Mouse (Mus musculus) G1E-ER4 (cell line): Measurements from ENCODE around the gene Spc24. TPM values are rescaled to one million over a fixed set of nuclear protein-coding genes. Genes with fewer than 3 reads are reported as not detected.

Source experiments
- GATA1 ChIP-seq: IDR thresholded peaks from one replicate; pipeline ENCODE4 v1.8.0; 2012; ENCODE audit warnings: low read length, inconsistent platforms
- polyA plus RNA-seq: library from polyadenylated mRNA; stranded (reverse); fragments of >175 nt; gene quantifications from 2 replicates; pipeline ENCODE4 v1.2.3, GENCODE M21; 2012

Gene Spc24
- polyA plus RNA-seq, 1 experiment = 123 TPM

DNA sequence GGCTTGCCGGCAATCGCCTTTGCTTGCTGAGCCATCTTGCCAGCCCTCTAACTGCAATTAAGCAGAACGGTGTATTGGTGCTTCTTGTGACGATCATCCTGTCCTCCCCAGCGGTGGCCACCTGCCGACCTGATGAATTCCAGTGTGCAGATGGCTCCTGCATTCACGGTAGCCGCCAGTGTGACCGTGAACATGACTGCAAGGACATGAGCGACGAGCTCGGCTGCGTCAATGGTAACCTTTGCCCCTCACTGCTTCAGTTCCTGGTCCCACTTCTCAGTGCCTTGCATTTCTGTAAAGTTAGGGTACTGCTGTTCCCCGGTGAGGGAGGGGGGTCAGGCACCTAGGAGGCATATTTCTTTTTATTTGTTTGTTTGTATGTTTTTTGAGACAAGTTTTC lies 25.0 kb downstream of the Spc24 start:
- no peak for TF ChIP-seq GATA1

DNA sequence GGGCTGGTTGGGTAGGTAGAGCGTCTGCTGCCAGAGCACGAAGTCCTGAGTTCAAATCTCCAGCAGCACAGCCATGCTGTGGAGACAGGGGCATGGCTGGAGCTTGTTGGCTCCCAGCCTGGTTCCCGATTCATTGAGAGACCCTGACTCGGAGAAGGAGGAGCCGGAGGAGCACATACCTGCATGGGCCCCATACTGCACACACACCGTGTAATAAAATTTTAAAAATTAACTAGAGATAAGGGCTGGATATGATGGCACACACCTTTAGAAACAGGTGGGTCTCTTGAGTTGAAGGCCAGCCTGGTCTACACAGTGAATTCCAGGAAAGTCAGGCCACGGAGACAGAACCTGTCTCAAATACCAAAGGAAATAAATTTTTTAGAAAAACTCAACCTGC lies 26.1 kb downstream of the Spc24 start:
- no peak for TF ChIP-seq GATA1

DNA sequence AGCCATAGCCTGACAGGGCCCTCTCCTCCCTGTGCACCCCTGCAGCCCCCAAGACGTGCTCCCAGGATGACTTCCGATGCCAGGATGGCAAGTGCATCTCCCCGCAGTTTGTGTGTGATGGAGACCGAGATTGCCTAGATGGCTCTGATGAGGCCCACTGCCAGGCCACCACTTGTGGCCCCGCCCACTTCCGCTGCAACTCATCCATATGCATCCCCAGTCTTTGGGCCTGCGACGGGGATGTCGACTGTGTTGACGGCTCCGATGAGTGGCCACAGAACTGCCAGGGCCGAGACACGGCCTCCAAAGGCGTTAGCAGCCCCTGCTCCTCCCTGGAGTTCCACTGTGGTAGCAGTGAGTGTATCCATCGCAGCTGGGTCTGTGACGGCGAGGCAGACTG lies 26.7 kb downstream of the Spc24 start:
- no peak for TF ChIP-seq GATA1

DNA sequence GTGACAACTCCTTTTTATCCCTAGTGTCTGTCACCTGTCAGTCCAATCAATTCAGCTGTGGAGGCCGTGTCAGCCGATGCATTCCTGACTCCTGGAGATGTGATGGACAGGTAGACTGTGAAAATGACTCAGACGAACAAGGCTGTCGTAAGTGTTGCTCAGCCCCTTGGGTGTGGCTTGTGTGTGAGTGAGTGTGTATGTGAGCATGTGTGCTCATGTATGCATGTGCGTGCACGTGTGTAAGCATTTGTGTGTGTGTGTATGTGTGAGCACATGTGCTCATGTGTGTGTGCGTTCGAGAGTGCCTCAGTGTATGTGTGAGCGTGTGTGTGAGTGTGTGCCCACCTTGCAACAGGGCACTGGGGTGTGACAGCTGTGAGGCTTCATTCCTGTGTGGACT lies 27.8 kb downstream of the Spc24 start:
- TF ChIP-seq GATA1 = no peak

DNA sequence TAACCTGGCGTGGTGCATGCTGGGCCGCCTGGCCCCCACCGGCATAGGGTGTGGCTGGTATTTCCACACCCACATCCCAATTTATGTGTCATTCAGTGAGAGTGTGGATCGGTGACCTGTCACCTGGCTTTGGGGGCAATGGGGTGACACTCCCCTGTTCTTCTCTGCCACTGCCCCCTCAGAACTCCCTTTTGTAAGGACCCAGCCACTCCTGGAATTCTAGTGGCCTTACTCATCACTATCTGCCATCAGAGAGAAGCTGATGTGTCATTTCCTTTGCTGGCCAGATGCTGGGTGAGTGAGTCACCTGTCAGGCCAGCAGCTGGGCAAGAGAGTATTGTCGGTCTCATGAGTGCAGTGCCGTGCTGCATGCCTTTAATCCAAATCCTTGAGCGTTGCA lies 30.8 kb downstream of the Spc24 start:
- no peak for TF ChIP-seq GATA1

DNA sequence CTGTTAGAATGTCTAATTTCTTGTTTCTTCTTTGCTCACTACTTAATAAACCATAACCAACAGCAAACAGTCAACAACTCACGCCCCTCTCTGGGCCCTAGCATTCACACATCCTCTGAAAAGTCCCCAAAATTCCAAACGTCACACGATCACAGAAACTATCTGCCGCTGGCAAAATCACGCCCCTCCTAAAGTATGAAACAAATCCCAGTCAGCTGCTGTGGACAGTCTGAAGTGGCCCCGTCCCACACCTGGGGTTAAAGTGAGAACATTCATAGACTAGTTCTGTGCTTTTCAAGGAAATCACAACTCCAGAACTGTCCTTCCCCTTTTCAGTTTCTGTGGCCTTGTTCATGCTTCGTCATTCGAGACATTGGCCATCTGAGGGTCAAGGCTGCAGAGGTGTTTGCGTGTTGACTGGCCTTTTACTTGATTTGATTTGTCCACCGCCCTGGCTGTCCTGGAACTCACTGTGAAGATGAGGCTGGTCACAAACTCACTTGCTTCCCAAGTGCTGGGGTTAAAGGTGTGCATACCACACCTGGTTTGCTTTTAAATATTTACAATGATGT lies 31.8 kb downstream of the Spc24 start:
- TF ChIP-seq GATA1 = no peak

DNA sequence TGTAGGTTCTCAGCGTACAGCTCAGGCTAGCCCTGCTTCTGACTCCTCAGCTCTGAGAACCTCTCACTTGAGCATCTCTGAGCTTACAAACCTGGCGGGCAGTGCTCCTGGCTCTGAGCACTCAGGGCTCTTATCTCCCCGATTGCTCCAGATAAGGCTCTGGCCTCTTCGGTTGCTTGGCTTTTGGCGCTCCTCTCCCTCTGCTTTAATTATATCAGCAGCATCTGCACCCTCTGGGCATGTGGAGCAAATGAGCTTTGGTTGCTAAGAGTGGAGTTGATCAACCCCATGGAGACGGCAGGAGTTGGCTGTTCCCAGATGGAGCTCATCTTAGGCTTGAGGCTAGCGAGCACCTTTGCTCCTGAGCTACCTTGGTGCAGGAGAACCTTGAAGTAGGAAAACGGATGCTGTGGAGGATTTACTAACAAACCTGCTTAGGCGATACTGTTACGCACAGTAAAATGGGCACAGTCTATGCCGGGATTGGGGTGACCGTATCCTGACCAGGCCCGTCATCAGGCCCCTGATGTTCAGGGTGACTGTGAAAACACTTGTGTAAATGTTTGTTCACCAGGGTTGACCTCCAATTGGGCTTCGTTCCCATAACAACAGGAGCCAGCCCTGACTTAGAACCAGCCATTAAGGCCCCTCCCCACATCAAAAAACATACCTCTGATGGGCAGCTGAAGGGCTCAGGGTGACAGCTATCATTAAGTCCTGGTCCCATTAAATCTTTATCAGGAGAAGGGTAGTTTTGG lies 33.7 kb downstream of the Spc24 start:
- TF ChIP-seq GATA1 = peak; percentile 69

DNA sequence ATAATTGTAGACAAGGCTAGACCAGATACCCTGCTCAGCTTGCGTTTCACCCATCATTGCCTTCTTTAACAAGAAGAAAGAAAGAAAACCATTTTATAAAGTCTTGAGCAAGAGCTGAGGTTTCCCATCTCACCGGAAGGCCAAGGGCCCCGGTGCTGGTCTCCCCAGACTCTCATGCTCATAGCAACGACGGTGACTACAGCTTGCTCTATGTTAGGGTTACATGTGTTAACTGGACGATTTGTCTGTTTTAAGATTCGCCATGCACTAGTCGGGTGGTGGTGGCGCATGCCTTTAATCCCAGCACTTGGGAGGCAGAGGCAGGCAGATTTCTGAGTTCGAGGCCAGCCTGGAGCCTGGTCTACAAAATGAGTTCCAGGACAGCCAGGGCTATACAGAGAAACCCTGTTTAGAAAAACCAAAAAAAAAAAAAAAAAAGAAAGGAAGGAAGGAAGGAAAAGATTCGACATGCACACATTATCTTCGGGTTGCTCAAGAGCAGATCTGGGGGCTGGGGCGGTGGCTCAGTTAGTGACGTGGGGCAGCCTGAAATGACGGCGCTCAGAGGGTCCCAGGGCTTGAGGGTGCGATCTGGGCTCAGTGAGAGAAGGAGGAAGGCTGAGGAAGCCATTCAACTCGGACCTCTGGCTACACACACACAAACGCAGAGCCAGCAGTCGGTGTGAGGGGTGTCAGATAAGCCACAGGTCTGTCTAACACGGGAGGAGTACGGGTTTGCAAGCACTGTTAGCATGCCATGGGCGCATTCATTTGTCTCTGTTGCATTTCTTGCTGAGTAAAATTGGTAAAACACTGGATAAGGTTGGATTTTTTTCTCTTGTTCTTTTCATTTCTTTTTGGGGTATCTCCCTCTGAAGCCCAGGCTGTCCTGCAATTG lies 34.6 kb downstream of the Spc24 start:
- no peak for TF ChIP-seq GATA1

DNA sequence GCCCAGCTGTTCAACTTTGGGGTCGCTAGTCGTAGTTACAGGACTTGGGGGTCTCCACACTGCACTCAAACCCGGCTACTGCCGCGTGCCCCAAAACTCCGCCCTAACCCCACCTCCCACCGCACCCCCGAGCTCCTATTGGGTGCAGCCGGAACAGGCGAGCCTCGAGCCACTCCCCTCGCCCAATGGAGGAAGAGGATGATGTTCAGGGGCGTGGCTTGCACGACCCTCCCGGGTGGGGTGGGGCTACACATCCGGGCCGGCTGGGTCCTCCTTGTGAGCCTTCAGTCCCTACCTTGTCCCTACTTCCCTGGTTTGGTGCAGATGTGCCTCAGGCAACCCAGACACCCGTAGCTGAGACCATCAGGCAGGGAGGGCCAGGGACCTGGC lies 36.0 kb downstream of the Spc24 start:
- no peak for TF ChIP-seq GATA1

DNA sequence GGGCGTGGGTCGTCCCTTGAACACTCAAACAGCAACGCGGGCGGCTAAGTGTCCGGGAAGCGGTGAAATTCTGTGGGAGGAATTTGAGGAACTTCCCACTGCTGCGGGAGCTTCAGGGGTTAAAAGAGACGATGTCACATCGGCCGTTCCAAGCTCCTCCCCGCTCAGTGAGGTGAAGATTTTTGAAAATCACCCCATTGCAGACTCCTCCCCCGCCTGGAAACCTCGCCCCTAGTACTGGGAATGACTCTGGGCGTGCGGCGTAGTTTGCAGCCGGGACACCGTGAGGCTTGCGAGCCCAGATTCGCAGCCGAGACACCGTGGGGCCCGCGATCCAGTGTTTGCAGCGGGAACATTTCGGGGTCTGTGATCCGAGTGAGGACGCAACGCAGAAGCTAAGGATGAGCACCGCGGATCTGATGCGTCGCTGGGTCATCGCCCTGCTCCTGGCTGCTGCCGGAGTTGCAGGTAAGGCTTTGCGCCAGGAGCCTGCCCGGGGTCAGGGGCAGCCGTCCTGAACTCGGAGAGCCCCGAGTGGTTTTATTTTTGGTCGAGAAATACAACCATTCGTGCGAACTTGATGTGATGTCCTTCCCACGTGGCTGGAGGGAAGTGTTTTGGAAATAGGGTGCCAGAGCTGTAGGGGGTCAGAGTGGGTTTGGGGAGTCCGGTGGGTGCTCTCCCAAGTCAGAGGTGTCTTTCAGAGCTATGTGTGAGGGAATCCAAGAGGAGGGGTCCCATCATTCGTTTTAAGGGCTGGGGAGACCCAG lies 36.5 kb downstream of the Spc24 start, which contains the start of gene Ldlr:
Gene Ldlr, plus strand, starts transcription at position 107 of the 770 bp plus-strand sequence.
- no peak for TF ChIP-seq GATA1

DNA sequence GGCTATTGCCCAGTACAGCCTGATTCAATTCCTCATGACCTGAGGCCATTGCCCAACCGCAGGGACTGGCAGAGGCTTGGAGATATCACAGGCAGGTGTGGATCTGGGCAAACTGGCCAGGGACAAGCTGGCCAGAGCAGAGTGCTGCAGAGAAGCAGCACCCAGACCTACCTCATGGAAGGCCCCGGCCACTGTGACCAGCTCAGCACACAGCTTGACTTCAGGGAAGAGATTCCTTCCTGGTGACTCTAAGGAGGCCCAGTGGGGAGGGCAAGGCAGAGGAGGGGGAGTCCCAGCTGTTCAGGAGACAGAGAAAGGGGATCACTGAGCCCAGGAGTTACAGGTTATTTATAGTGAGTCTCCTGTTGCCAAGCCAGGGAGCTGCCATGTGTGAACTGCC lies 39.1 kb downstream of the Spc24 start:
- no peak for TF ChIP-seq GATA1

DNA sequence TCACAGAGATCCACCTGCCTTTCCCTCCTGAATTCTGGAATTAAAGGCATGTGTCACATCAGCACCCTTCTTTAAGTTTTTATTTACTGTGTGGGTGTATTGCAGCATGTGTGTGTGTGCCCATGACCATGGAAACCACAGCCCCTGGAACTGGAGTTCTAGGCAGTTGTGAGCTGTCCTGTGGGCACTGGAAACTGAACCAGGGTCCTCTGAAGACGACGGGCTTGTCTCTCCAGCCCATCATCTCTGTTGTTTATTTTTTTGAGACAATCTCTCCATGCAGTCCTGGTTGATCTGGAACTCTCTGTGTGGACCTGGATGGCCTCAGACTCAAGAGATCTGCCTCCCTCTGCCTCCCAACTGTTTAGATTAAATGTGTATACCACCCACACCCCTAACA lies 43.1 kb downstream of the Spc24 start:
- TF ChIP-seq GATA1 = no peak

DNA sequence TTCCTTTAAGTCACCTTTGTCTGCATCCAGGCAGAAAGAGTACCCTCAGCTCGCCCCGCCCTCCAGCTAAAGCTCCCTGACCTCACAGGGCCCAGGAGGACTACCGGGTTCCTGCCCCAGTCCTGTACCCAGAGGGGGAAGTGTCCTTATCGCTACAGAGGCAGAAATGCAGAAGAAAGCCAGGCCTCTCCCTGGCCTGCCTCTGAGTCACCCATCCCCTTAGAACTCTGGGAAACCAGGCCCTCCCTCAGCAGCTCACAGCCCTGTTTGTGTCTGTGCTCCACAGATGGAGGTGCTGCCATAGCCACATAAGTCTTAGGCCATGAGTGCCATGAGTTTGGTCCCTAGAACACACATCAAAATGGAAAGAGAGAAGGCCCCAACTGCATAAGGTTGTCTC lies 44.8 kb downstream of the Spc24 start:
- no peak for TF ChIP-seq GATA1

DNA sequence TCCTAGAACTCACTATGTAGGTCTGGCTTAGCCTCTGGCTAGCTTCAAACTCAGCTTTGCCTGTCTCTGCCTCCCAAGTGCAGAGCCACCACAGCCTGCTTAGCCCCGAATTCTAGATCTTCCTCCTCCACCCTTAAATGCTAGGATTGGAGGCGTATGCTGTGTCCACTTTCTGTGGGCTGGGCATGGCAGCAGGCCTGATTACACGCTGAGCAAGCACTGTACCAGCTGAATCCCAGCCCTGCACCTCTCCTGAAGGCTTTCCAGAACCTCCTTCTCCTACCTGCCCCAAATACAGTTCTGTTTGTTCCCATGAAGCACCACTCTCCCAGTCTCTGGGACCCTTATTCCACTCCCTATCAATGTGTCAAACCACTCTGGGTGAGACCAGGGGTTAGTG lies 50.8 kb downstream of the Spc24 start:
- TF ChIP-seq GATA1 = no peak

DNA sequence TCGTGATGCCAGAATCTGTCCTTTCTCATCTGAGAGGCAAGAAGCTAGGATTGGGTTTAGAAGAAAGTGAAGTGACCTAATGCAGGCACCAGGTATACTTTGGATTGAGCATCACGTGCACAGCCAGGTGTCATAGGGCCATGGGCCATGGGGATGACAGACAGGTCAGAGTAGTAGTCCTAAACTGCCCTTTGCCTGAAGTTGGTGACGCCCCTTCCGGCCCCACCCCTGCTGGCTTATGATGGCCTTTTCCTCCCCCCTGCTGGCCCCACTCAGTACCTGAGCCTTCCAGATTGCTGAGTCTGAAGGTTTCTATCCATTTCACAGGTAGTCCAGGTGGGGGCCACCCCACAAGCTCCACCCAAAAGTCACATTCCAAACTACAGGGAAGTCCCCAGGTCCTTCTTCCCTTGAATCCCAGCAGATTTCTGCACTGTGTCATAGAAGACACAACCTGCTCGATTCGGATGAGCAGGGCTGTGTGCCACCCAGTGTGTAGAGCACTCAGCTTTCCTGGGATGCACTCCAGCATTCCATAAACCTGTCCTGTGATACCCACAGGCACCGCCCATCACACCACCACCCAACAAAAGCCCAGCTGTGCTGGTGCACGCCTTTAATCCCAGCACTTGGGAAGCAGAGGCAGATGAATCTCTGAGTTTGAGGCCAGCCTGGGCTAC lies 53.4 kb downstream of the Spc24 start:
- TF ChIP-seq GATA1 = no peak

DNA sequence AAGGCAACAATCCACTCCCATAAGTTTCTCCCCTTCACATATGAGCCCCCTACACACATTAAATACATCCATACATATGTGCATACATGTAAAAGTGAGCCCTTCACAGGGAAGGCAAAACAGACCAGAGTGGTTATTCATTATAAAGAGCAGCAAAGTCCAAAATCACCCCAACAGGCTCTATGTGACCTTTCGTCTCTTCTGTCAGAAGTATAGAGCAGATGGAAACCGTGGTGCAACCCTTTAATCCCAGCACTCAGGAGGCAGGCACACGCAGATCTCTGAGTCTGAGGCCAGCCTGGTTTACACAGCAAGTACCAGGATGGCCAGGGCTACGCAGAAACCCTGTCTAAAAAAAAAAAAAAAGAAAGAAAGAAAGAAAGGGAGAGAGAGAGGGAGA lies 54.0 kb downstream of the Spc24 start:
- TF ChIP-seq GATA1 = no peak

Other genes with a start within 250 kb of the Spc24 start
- 0.53 and 0.54 TPM in 2 replicates for gene AB124611, start 234.1 kb downstream of the Spc24 start, polyA plus RNA-seq
- 135 and 151 TPM in 2 replicates for gene Carm1, start 213.4 kb downstream of the Spc24 start, polyA plus RNA-seq
- 17.9 and 24.7 TPM in 2 replicates for gene Timm29, start 167.6 kb downstream of the Spc24 start, polyA plus RNA-seq
- 3.3 and 4.6 TPM in 2 replicates for gene Yipf2, start 167.5 kb downstream of the Spc24 start, polyA plus RNA-seq
- gene Smarca4, start 144.1 kb downstream of the Spc24 start, polyA plus RNA-seq = 259 and 283 TPM in 2 replicates
- gene Ldlr, start 36.8 kb downstream of the Spc24 start, polyA plus RNA-seq = 35.3 and 54.5 TPM in 2 replicates
- 0.01 and 0.04 TPM in 2 replicates for gene Kank2, start 38.4 kb upstream of the Spc24 start, polyA plus RNA-seq
- not detected in 2 replicates for gene Angptl8, start 75.2 kb upstream of the Spc24 start, polyA plus RNA-seq
- 6.5 and 7.2 TPM in 2 replicates for gene Dock6, start 92.3 kb upstream of the Spc24 start, polyA plus RNA-seq
- 7.7 and 15.2 TPM in 2 replicates for gene Rab3d, start 157.9 kb upstream of the Spc24 start, polyA plus RNA-seq
- 0.17 and 0.31 TPM in 2 replicates for gene Ccdc159, start 167.2 kb upstream of the Spc24 start, polyA plus RNA-seq
- gene Tmem205, start 167.3 kb upstream of the Spc24 start, polyA plus RNA-seq = 13.3 and 18.6 TPM in 2 replicates
- 3.6 and 5.0 TPM in 2 replicates for gene Plppr2, start 176.7 kb upstream of the Spc24 start, polyA plus RNA-seq
- gene Swsap1, start 195.5 kb upstream of the Spc24 start, polyA plus RNA-seq = 15.1 and 19.9 TPM in 2 replicates
- 159 and 199 TPM in 2 replicates for gene Epor, start 203.2 kb upstream of the Spc24 start, polyA plus RNA-seq
- not detected in 2 replicates for gene Rgl3, start 229.1 kb upstream of the Spc24 start, polyA plus RNA-seq
- 0.05 and 0.06 TPM in 2 replicates for gene Ccdc151, start 242.3 kb upstream of the Spc24 start, polyA plus RNA-seq
- 177 and 197 TPM in 2 replicates for gene Prkcsh, start 242.5 kb upstream of the Spc24 start, polyA plus RNA-seq